Mouse (Mus musculus): ENCODE data around the gene Pde6g. TPM values are rescaled to one million over a fixed set of nuclear protein-coding genes. Genes with fewer than 3 reads are reported as not detected.

Pde6g gene
- polyA plus RNA-seq, 1 experiment, result 1.5 TPM

- Histone ChIP-seq H3K27ac (ENCODE audit: control insufficient read depth, insufficient read depth, low read depth, low read length) (no peak overlapping the region), H3K27me3 (ENCODE audit: control insufficient read depth, insufficient read depth, low read length) (no peaks in the 10 kb centered on the region), H3K4me1 (ENCODE audit: control insufficient read depth, insufficient read depth, low read length) (no peaks in the 10 kb centered on the region), H3K36me3 (ENCODE audit: control insufficient read depth, insufficient read depth, low read length) (no peaks in the 10 kb centered on the region), H3K4me3 (ENCODE audit: control insufficient read depth, low read depth, low read length) (no peak overlapping the region)
- TF ChIP-seq POLR2A (IDR thresholded peaks at IDR 0.05; ENCODE audit: control insufficient read depth, low read depth, low read length), result no peak
- TF ChIP-seq CTCF (IDR thresholded peaks at IDR 0.05; ENCODE audit: control insufficient read depth, insufficient read depth, insufficient replicate concordance, low read depth, low read length), result no peak
Measured at GRCm38 (mm10) chr11:120444106-120444505, 9.2 kb downstream of the Pde6g start.

- H3K4me1 ChIP-seq (ENCODE audit: control insufficient read depth, insufficient read depth, low read length), result no peaks in the 10 kb centered on the region
- TF ChIP-seq CTCF (IDR thresholded peaks at IDR 0.05; ENCODE audit: control insufficient read depth, insufficient read depth, insufficient replicate concordance, low read depth, low read length), result no peak
- TF ChIP-seq POLR2A (IDR thresholded peaks at IDR 0.05; ENCODE audit: control insufficient read depth, low read depth, low read length), result no peak
- H3K36me3 ChIP-seq (ENCODE audit: control insufficient read depth, insufficient read depth, low read length), result no peaks in the 10 kb centered on the region
- no peak overlapping the region for H3K4me3 ChIP-seq (ENCODE audit: control insufficient read depth, low read depth, low read length)
- no peaks in the 10 kb centered on the region for H3K27me3 ChIP-seq (ENCODE audit: control insufficient read depth, insufficient read depth, low read length)
- H3K27ac ChIP-seq (ENCODE audit: control insufficient read depth, insufficient read depth, low read depth, low read length), result no peak overlapping the region
Measured at GRCm38 (mm10) chr11:120442765-120443280, 10.5 kb downstream of the Pde6g start.

- Histone ChIP-seq H3K27me3 (ENCODE audit: control insufficient read depth, insufficient read depth, low read length) (no peaks in the 10 kb centered on the region), H3K4me1 (ENCODE audit: control insufficient read depth, insufficient read depth, low read length) (no peaks in the 10 kb centered on the region), H3K4me3 (ENCODE audit: control insufficient read depth, low read depth, low read length) (no peak within 1 kb of the TSS), H3K27ac (ENCODE audit: control insufficient read depth, insufficient read depth, low read depth, low read length) (no peak within 1 kb of the TSS), H3K36me3 (ENCODE audit: control insufficient read depth, insufficient read depth, low read length) (no peaks in the 10 kb centered on the region)
- TF ChIP-seq POLR2A (IDR thresholded peaks at IDR 0.05; ENCODE audit: control insufficient read depth, low read depth, low read length) (no peak), CTCF (IDR thresholded peaks at IDR 0.05; ENCODE audit: control insufficient read depth, insufficient read depth, insufficient replicate concordance, low read depth, low read length) (no peak)
Measured at GRCm38 (mm10) chr11:120442344-120442743, 11.0 kb downstream of the Pde6g start, which contains the start of gene Tspan10. TSS of gene Tspan10 (plus strand) at chr11:120442644.

- H3K36me3 ChIP-seq (ENCODE audit: control insufficient read depth, insufficient read depth, low read length), result no peaks in the 10 kb centered on the region
- TF ChIP-seq CTCF (IDR thresholded peaks at IDR 0.05; ENCODE audit: control insufficient read depth, insufficient read depth, insufficient replicate concordance, low read depth, low read length) (no peak), POLR2A (IDR thresholded peaks at IDR 0.05; ENCODE audit: control insufficient read depth, low read depth, low read length) (no peak)
Measured at GRCm38 (mm10) chr11:120437857-120438385, 15.4 kb downstream of the Pde6g start.

GRCm38 (mm10) chr11:120437152-120437856 lies 16.0 kb downstream of the Pde6g start, which contains the start of gene Nploc4:
TSS of gene Nploc4 (minus strand) at chr11:120437708.
- no peaks in the 10 kb centered on the region for H3K4me1 ChIP-seq (ENCODE audit: control insufficient read depth, insufficient read depth, low read length)
- no peaks in the 10 kb centered on the region for H3K27me3 ChIP-seq (ENCODE audit: control insufficient read depth, insufficient read depth, low read length)
- peak within 1 kb of the TSS; percentile 59 for H3K27ac ChIP-seq (ENCODE audit: control insufficient read depth, insufficient read depth, low read depth, low read length)
- peak; percentile 89 for TF ChIP-seq POLR2A (IDR thresholded peaks at IDR 0.05; ENCODE audit: control insufficient read depth, low read depth, low read length)
- no peak for TF ChIP-seq CTCF (IDR thresholded peaks at IDR 0.05; ENCODE audit: control insufficient read depth, insufficient read depth, insufficient replicate concordance, low read depth, low read length)
- H3K4me3 ChIP-seq (ENCODE audit: control insufficient read depth, low read depth, low read length), result peak within 1 kb of the TSS; percentile 84
- no peaks in the 10 kb centered on the region for H3K36me3 ChIP-seq (ENCODE audit: control insufficient read depth, insufficient read depth, low read length)

More at GRCm38 (mm10) chr11:120437857-120438385, 15.4 kb downstream of the Pde6g start:
- H3K4me3 ChIP-seq (ENCODE audit: control insufficient read depth, low read depth, low read length), result peak overlapping the region; percentile 84
- H3K27ac ChIP-seq (ENCODE audit: control insufficient read depth, insufficient read depth, low read depth, low read length), result no peak overlapping the region
- H3K27me3 ChIP-seq (ENCODE audit: control insufficient read depth, insufficient read depth, low read length), result no peaks in the 10 kb centered on the region
- no peaks in the 10 kb centered on the region for H3K4me1 ChIP-seq (ENCODE audit: control insufficient read depth, insufficient read depth, low read length)

- no peak for TF ChIP-seq POLR2A (IDR thresholded peaks at IDR 0.05; ENCODE audit: control insufficient read depth, low read depth, low read length)
- TF ChIP-seq CTCF (IDR thresholded peaks at IDR 0.05; ENCODE audit: control insufficient read depth, insufficient read depth, insufficient replicate concordance, low read depth, low read length), result no peak
- Histone ChIP-seq H3K27me3 (ENCODE audit: control insufficient read depth, insufficient read depth, low read length) (no peaks in the 10 kb centered on the region), H3K36me3 (ENCODE audit: control insufficient read depth, insufficient read depth, low read length) (peaks cover 5% of the 10 kb centered on the region), H3K4me1 (ENCODE audit: control insufficient read depth, insufficient read depth, low read length) (peaks cover 8% of the 10 kb centered on the region; the same call in 1 of the 2 replicates), H3K27ac (ENCODE audit: control insufficient read depth, insufficient read depth, low read depth, low read length) (no peak overlapping the region), H3K4me3 (ENCODE audit: control insufficient read depth, low read depth, low read length) (no peak overlapping the region)
Measured at GRCm38 (mm10) chr11:120426727-120427126, 26.6 kb downstream of the Pde6g start.

GRCm38 (mm10) chr11:120423569-120424295 lies 29.6 kb downstream of the Pde6g start:
- Histone ChIP-seq H3K36me3 (ENCODE audit: control insufficient read depth, insufficient read depth, low read length) (peaks cover 5% of the 10 kb centered on the region), H3K4me3 (ENCODE audit: control insufficient read depth, low read depth, low read length) (no peak overlapping the region), H3K27ac (ENCODE audit: control insufficient read depth, insufficient read depth, low read depth, low read length) (peak overlapping the region; percentile 66), H3K27me3 (ENCODE audit: control insufficient read depth, insufficient read depth, low read length) (no peaks in the 10 kb centered on the region), H3K4me1 (ENCODE audit: control insufficient read depth, insufficient read depth, low read length) (peaks cover 8% of the 10 kb centered on the region; the same call in 1 of the 2 replicates)
- TF ChIP-seq CTCF (IDR thresholded peaks at IDR 0.05; ENCODE audit: control insufficient read depth, insufficient read depth, insufficient replicate concordance, low read depth, low read length) (peak; percentile 41; the same call in 1 of the 2 replicates), POLR2A (IDR thresholded peaks at IDR 0.05; ENCODE audit: control insufficient read depth, low read depth, low read length) (no peak)

Data from testis, adult 2 months (tissue).